Mouse (Mus musculus): Measurements from ENCODE around the gene Chst14.

DNA sequence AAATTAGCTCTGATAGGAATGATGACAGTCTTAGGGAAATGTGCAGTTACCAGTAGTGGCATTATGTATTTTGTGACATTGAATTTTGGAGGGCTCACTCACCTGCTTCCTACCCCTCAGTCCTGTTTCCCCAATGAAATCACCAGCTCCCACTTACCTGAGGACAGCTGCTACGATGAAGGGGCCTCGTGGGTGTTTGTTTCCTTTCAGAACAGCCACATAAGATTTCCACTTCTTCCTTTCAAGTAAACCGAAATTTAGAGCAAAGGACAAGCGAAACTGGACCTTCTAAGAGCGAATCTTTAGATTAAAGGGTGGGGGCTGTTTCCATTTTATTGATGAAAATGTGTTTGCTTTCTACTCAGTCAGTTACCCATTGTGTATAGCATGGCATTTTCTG lies 45.8 kb downstream of the Chst14 start:
- TF ChIP-seq POLR2A (IDR thresholded peaks at IDR 0.05; ENCODE audit: insufficient read depth, low read depth, low read length) (no peak), CTCF (IDR thresholded peaks at IDR 0.05) (no peak)

All from heart, adult 2 months (tissue).